Mouse (Mus musculus) midbrain, postnatal 0 days (tissue): ENCODE data around the gene Drd1. TPM values are rescaled to one million over a fixed set of nuclear protein-coding genes. Genes with fewer than 3 reads are reported as not detected.
A peak's percentile ranks its signal among the peaks of the same experiment; 100 is the strongest.

ENCODE experiments used
- ATAC-seq: fragments of 200-750 bp; cut with Nextera tagmentation; 2 replicates; pipeline ENCODE4 v1.8.0; 2017; ENCODE audit warnings: moderate number of reproducible peaks, mild to moderate bottlenecking, moderate TSS enrichment, moderate library complexity; ENCODE audit not compliant: low FRiP score
- DNase-seq: peaks from one replicate; pipeline ENCODE4 v3.0.0-alpha.2; 2015; ENCODE audit warnings: low spot score
- H3K27ac ChIP-seq: fragments of 300-500 bp; sonication (generic); 2 replicates; pipeline ENCODE4 v1.5.1; 2014; ENCODE audit warnings: low read depth, mild to moderate bottlenecking, low read length, mixed read lengths
- H3K27me3 ChIP-seq: fragments of 300-500 bp; sonication (generic); 2 replicates; pipeline ENCODE4 v1.6.1; 2014; ENCODE audit warnings: low read length, control low read depth, mixed read lengths; ENCODE audit not compliant: insufficient read depth
- H3K36me3 ChIP-seq: fragments of 300-500 bp; sonication (generic); 2 replicates; pipeline ENCODE4 v1.6.1; 2014; ENCODE audit warnings: low read length, control low read depth, mixed read lengths; ENCODE audit not compliant: insufficient read depth
- H3K4me1 ChIP-seq: fragments of 300-500 bp; sonication (generic); 2 replicates; pipeline ENCODE4 v1.6.1; 2014; ENCODE audit warnings: mild to moderate bottlenecking, control low read depth, antibody characterized with exemption, low read length, mixed read lengths; ENCODE audit not compliant: insufficient read depth
- H3K4me2 ChIP-seq: fragments of 300-500 bp; sonication (generic); 2 replicates; pipeline ENCODE4 v1.6.1; 2014; ENCODE audit warnings: low read depth, mild to moderate bottlenecking, low read length, mixed read lengths; ENCODE audit not compliant: poor library complexity, severe bottlenecking
- H3K4me3 ChIP-seq: fragments of 300-500 bp; sonication (generic); 2 replicates; pipeline ENCODE4 v1.5.1; 2014; ENCODE audit warnings: low read depth, mild to moderate bottlenecking, low read length, moderate library complexity
- H3K9ac ChIP-seq: fragments of 300-500 bp; sonication (generic); replicated peaks from 2 replicates; pipeline ENCODE4 v1.6.1; 2014; ENCODE audit warnings: mild to moderate bottlenecking, low read length, moderate library complexity, mixed read lengths; ENCODE audit not compliant: poor library complexity, severe bottlenecking
- H3K9me3 ChIP-seq: fragments of 300-500 bp; sonication (generic); 2 replicates; pipeline ENCODE4 v1.6.1; 2016; ENCODE audit warnings: low read length, control low read depth
- CTCF ChIP-seq: IDR thresholded peaks from 2 replicates; pipeline ENCODE4 v1.5.1; 2016; ENCODE audit warnings: antibody characterized with exemption, mild to moderate bottlenecking
- WGBS: fragments of 180-500 bp; shearing (Covaris S2); extraction: QIAGEN DNeasy Blood & Tissue Kit; methylation state at CpG from one replicate; pipeline ENCODE4 v1.1.7; 2014; 5-methylcytosine and 5-hydroxymethylcytosine counted together
- polyA plus RNA-seq: library from polyadenylated mRNA; unstranded; fragments of >200 nt; fragmentation: Nextera tagmentation; extraction: Ambion mirVana; gene quantifications from 2 replicates; pipeline ENCODE4 v1.2.1, GENCODE M21; 2015
- total RNA-seq: library from RNA; depleted of rRNA; stranded (reverse); fragments of >200 nt; gene quantifications from 2 replicates; pipeline ENCODE4 v1.2.3, GENCODE M21; 2014

Gene Drd1
- total and polyA plus RNA-seq, 2 experiments from 2014 or later, result 2.1 to 2.4 TPM

- no peak for TF ChIP-seq CTCF
- Histone ChIP-seq H3K4me3 (no peak overlapping the region), H3K27ac (no peak overlapping the region), H3K4me1 (no peaks in the 10 kb centered on the region), H3K4me2 (no peak overlapping the region), H3K9me3 (no peaks in the 10 kb centered on the region), H3K27me3 (no peaks in the 10 kb centered on the region), H3K36me3 (peaks cover 33% of the 10 kb centered on the region), H3K9ac (no peak overlapping the region)
- DNase-seq (no peak), ATAC-seq (no peak)
- 95% methylated on average over 4 of the region's 4 CpGs for WGBS
These were observed 41.7 kb upstream of the Drd1 start for GRCm38 (mm10) chr13:54097227-54097626.

GRCm38 (mm10) chr13:54095721-54096120 is 40.2 kb upstream of the Drd1 start:
- Histone ChIP-seq H3K4me1 (no peaks in the 10 kb centered on the region), H3K36me3 (peaks cover 41% of the 10 kb centered on the region), H3K27me3 (no peaks in the 10 kb centered on the region), H3K4me2 (no peak overlapping the region), H3K9ac (no peak overlapping the region), H3K9me3 (no peaks in the 10 kb centered on the region), H3K27ac (no peak overlapping the region), H3K4me3 (no peak overlapping the region)
- WGBS, result 86% methylated on average over 8 of the region's 8 CpGs
- TF ChIP-seq CTCF, result no peak
- DNase-seq (no peak), ATAC-seq (no peak)

- no peaks in the 10 kb centered on the region for H3K27me3 ChIP-seq
- H3K9me3 ChIP-seq, result no peaks in the 10 kb centered on the region
- 74% methylated on average over 6 of the region's 6 CpGs for WGBS
- peaks cover 42% of the 10 kb centered on the region for H3K36me3 ChIP-seq
- H3K9ac ChIP-seq, result no peak overlapping the region
- ATAC-seq (no peak), DNase-seq (peak; percentile 44)
- TF ChIP-seq CTCF, result no peak
- no peaks in the 10 kb centered on the region for H3K4me1 ChIP-seq
- no peak overlapping the region for H3K4me2 ChIP-seq
- H3K27ac ChIP-seq, result no peak overlapping the region
- no peak overlapping the region for H3K4me3 ChIP-seq
These were observed 39.5 kb upstream of the Drd1 start for GRCm38 (mm10) chr13:54094963-54095362.

GRCm38 (mm10) chr13:54094349-54094748 is 38.8 kb upstream of the Drd1 start:
- no peak for TF ChIP-seq CTCF
- Histone ChIP-seq H3K27me3 (no peaks in the 10 kb centered on the region), H3K4me3 (no peak overlapping the region), H3K4me2 (no peak overlapping the region), H3K36me3 (peaks cover 47% of the 10 kb centered on the region), H3K9me3 (no peaks in the 10 kb centered on the region), H3K9ac (no peak overlapping the region), H3K4me1 (no peaks in the 10 kb centered on the region), H3K27ac (no peak overlapping the region)
- ATAC-seq (no peak), DNase-seq (peak; percentile 12)
- WGBS, result 80% methylated on average over 4 of the region's 4 CpGs

GRCm38 (mm10) chr13:54091719-54092118 is 36.2 kb upstream of the Drd1 start:
- WGBS, result 78% methylated on average over 6 of the region's 6 CpGs
- Histone ChIP-seq H3K4me3 (no peak overlapping the region), H3K9me3 (no peaks in the 10 kb centered on the region), H3K27ac (no peak overlapping the region), H3K4me2 (no peak overlapping the region), H3K27me3 (no peaks in the 10 kb centered on the region), H3K36me3 (peaks cover 50% of the 10 kb centered on the region), H3K4me1 (no peaks in the 10 kb centered on the region), H3K9ac (no peak overlapping the region)
- DNase-seq (no peak), ATAC-seq (no peak)
- peak; percentile 50 for TF ChIP-seq CTCF

- ATAC-seq (no peak), DNase-seq (no peak)
- Histone ChIP-seq H3K4me3 (no peak overlapping the region), H3K27me3 (no peaks in the 10 kb centered on the region), H3K4me2 (no peak overlapping the region), H3K9ac (no peak overlapping the region), H3K27ac (no peak overlapping the region), H3K9me3 (no peaks in the 10 kb centered on the region), H3K36me3 (peaks cover 23% of the 10 kb centered on the region), H3K4me1 (no peaks in the 10 kb centered on the region)
- no peak for TF ChIP-seq CTCF
- WGBS, result 85% methylated on average over 18 of the region's 18 CpGs
These were observed 29.8 kb upstream of the Drd1 start for GRCm38 (mm10) chr13:54085266-54085665.
